Mouse (Mus musculus) forebrain, embryonic 11.5 days (tissue): ENCODE results near the gene Ddn. TPM values are rescaled to one million over a fixed set of nuclear protein-coding genes. Genes with fewer than 3 reads are reported as not detected.

Experiments used
- ATAC-seq: fragments of 200-750 bp; cut with Nextera tagmentation; replicated peaks from 2 replicates; pipeline ENCODE4 v1.8.0; 2017; ENCODE audit warnings: moderate TSS enrichment; ENCODE audit not compliant: low FRiP score
- DNase-seq: peaks from one replicate; pipeline ENCODE4 v3.0.0-alpha.2; 2017; ENCODE audit warnings: low spot score
- H3K27ac ChIP-seq: fragments of 300-500 bp; sonication (generic); 2 replicates; pipeline ENCODE4 v1.5.1; 2014; ENCODE audit warnings: low read depth, low read length
- H3K27me3 ChIP-seq: fragments of 300-500 bp; sonication (generic); 2 replicates; pipeline ENCODE4 v1.6.1; 2014; ENCODE audit warnings: mild to moderate bottlenecking, low read length, mixed read lengths; ENCODE audit not compliant: control insufficient read depth, insufficient read depth
- H3K36me3 ChIP-seq: fragments of 300-500 bp; sonication (generic); 2 replicates; pipeline ENCODE4 v1.6.1; 2014; ENCODE audit warnings: mild to moderate bottlenecking, low read length, moderate library complexity, mixed read lengths; ENCODE audit not compliant: control insufficient read depth, insufficient read depth
- H3K4me1 ChIP-seq: fragments of 300-500 bp; sonication (generic); replicated peaks from 2 replicates; pipeline ENCODE4 v1.6.1; 2014; ENCODE audit warnings: low read length, mixed read lengths; ENCODE audit not compliant: control insufficient read depth, insufficient read depth
- H3K4me2 ChIP-seq: fragments of 300-500 bp; sonication (generic); 2 replicates; pipeline ENCODE4 v1.6.1; 2014; ENCODE audit warnings: low read depth, mild to moderate bottlenecking, low read length, moderate library complexity, mixed read lengths; ENCODE audit not compliant: severe bottlenecking
- H3K4me3 ChIP-seq: fragments of 300-500 bp; sonication (generic); 2 replicates; pipeline ENCODE4 v1.5.1; 2014; ENCODE audit warnings: low read depth, low read length
- H3K9ac ChIP-seq: fragments of 300-500 bp; sonication (generic); 2 replicates; pipeline ENCODE4 v1.6.1; 2014; ENCODE audit warnings: low read length
- H3K9me3 ChIP-seq: fragments of 300-500 bp; sonication (generic); 2 replicates; pipeline ENCODE4 v1.6.1; 2016; ENCODE audit warnings: low read length, mixed read lengths; ENCODE audit not compliant: control insufficient read depth
- WGBS: fragments of 180-500 bp; shearing (Covaris S2); extraction: QIAGEN DNeasy Blood & Tissue Kit; methylation state at CpG from one replicate; pipeline ENCODE4 v1.1.7; 2014; 5-methylcytosine and 5-hydroxymethylcytosine counted together
- polyA plus RNA-seq: library from polyadenylated mRNA; unstranded; fragments of >200 nt; fragmentation: Nextera tagmentation; extraction: Ambion mirVana; gene quantifications from 2 replicates; pipeline ENCODE4 v1.2.1, GENCODE M21; 2014

The Ddn gene
- polyA plus RNA-seq, 1 experiment from 2014 or later, result not detected

GRCm38 (mm10) chr15:98806809-98807770 is 2.2 kb downstream of the Ddn start:
- Histone ChIP-seq H3K27me3 (peaks cover 79% of the 10 kb centered on the region), H3K9me3 (no peaks in the 10 kb centered on the region), H3K4me3 (peak overlapping the region; percentile 23), H3K27ac (no peak overlapping the region), H3K4me2 (peak overlapping the region; percentile 48; the same call in 1 of the 2 replicates), H3K4me1 (peaks cover 14% of the 10 kb centered on the region), H3K36me3 (no peaks in the 10 kb centered on the region), H3K9ac (no peak overlapping the region)
- no peak for ATAC-seq
- under 1% methylated on average over 56 of the region's 58 CpGs for WGBS
- DNase-seq, result peak; percentile 72

DNA sequence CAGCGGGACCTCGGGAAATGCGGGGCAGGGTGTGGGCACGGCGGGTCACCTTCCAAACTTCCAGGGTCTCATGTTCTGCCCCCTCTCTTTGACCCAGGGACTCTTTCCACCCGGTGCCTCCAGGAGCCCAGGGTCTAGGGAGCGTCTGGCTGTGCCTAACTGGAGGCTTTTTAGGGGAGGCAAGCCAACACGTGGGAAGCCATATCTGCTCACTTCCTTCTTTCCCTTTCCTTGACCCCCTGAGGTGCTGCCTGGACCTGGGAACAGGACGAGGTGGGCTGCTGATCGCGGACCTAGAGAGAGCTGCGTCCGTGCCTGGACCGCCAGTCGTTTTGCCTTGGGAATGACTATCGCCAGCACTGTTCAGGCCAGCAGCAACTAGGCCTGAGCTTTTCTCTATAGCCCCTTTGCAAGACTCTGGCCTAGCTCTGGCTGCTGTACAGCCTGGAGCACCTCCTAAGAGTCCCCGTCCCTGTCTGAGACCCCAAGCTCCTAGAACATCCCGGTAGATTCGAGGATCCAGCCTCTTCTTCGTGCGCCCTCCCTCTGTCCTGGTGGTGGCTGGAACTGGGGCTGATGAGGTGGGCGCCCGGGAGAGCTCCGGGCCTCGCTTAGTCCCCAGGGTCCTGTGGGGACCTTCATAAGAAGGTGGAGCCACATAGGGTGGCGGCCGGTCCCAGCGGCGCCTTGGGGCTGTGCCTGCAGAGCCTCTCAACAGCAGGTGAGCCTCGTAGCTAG is 3.0 kb downstream of the Ddn start:
- H3K4me1 ChIP-seq, result peaks cover 14% of the 10 kb centered on the region

GRCm38 (mm10) chr15:98805324-98806040 is 3.8 kb downstream of the Ddn start:
- no peaks in the 10 kb centered on the region for H3K36me3 ChIP-seq
- under 1% methylated on average over 64 of the region's 64 CpGs for WGBS
- H3K27me3 ChIP-seq, result peaks cover 95% of the 10 kb centered on the region
- peak overlapping the region; percentile 56 for H3K4me2 ChIP-seq
- DNase-seq, result peak; percentile 85
- no peak overlapping the region for H3K9ac ChIP-seq
- ATAC-seq, result peak; percentile 64
- H3K4me3 ChIP-seq, result peak overlapping the region; percentile 32
- H3K4me1 ChIP-seq, result peaks cover 14% of the 10 kb centered on the region
- no peak overlapping the region for H3K27ac ChIP-seq
- H3K9me3 ChIP-seq, result no peaks in the 10 kb centered on the region

More for the DNA sequence above, 3.0 kb downstream of the Ddn start:
- H3K9me3 ChIP-seq, result no peaks in the 10 kb centered on the region
- ATAC-seq (no peak), DNase-seq (peak; percentile 58)
- H3K4me3 ChIP-seq, result peak overlapping the region; percentile 11; the same call in 1 of the 2 replicates
- no peak overlapping the region for H3K27ac ChIP-seq
- WGBS, result 2% methylated on average over 30 of the region's 30 CpGs
- H3K27me3 ChIP-seq, result peaks cover 87% of the 10 kb centered on the region
- no peak overlapping the region for H3K9ac ChIP-seq
- H3K36me3 ChIP-seq, result no peaks in the 10 kb centered on the region
- peak overlapping the region; percentile 2; the same call in 1 of the 2 replicates for H3K4me2 ChIP-seq

- Histone ChIP-seq H3K4me1 (peaks cover 14% of the 10 kb centered on the region), H3K9ac (no peak overlapping the region), H3K27ac (no peak overlapping the region), H3K27me3 (peaks cover 99% of the 10 kb centered on the region), H3K36me3 (no peaks in the 10 kb centered on the region), H3K9me3 (no peaks in the 10 kb centered on the region), H3K4me3 (0 out of 2 replicates have a peak overlapping the region, but pooled peaks have one; percentile 5), H3K4me2 (no peak overlapping the region)
- under 1% methylated on average over 32 of the region's 32 CpGs for WGBS
- ATAC-seq, result no peak
- peak; percentile 94 for DNase-seq
Observed at GRCm38 (mm10) chr15:98804054-98804453, 5.2 kb downstream of the Ddn start.

- H3K36me3 ChIP-seq, result no peaks in the 10 kb centered on the region
- DNase-seq, result no peak
- WGBS, result 2% methylated on average over 8 of the region's 8 CpGs
- H3K9ac ChIP-seq, result no peak overlapping the region
- H3K27me3 ChIP-seq, result peaks cover 97% of the 10 kb centered on the region
- H3K27ac ChIP-seq, result no peak overlapping the region
- no peak overlapping the region for H3K4me2 ChIP-seq
- H3K4me1 ChIP-seq, result peaks cover 20% of the 10 kb centered on the region
- no peaks in the 10 kb centered on the region for H3K9me3 ChIP-seq
- ATAC-seq, result no peak
- H3K4me3 ChIP-seq, result no peak overlapping the region
Observed at GRCm38 (mm10) chr15:98802926-98803325, 6.4 kb downstream of the Ddn start.

GRCm38 (mm10) chr15:98799396-98799795 is 9.9 kb downstream of the Ddn start:
- H3K4me2 ChIP-seq, result no peak overlapping the region
- H3K27me3 ChIP-seq, result peaks cover 91% of the 10 kb centered on the region
- H3K9me3 ChIP-seq, result no peaks in the 10 kb centered on the region
- no peak overlapping the region for H3K4me3 ChIP-seq
- DNase-seq (peak; percentile 92), ATAC-seq (no peak)
- WGBS, result 13% methylated on average over 12 of the region's 12 CpGs
- no peak overlapping the region for H3K27ac ChIP-seq
- H3K36me3 ChIP-seq, result no peaks in the 10 kb centered on the region
- H3K4me1 ChIP-seq, result peaks cover 24% of the 10 kb centered on the region
- no peak overlapping the region for H3K9ac ChIP-seq

GRCm38 (mm10) chr15:98798903-98799302 is 10.4 kb downstream of the Ddn start:
- Histone ChIP-seq H3K27ac (no peak overlapping the region), H3K4me1 (peaks cover 24% of the 10 kb centered on the region)

More at GRCm38 (mm10) chr15:98798903-98799302, 10.4 kb downstream of the Ddn start:
- peaks cover 91% of the 10 kb centered on the region for H3K27me3 ChIP-seq
- ATAC-seq (no peak), DNase-seq (no peak)
- no peaks in the 10 kb centered on the region for H3K9me3 ChIP-seq
- H3K4me3 ChIP-seq, result no peak overlapping the region
- no peak overlapping the region for H3K4me2 ChIP-seq
- 50% methylated on average over 3 of the region's 3 CpGs for WGBS
- no peak overlapping the region for H3K9ac ChIP-seq
- no peaks in the 10 kb centered on the region for H3K36me3 ChIP-seq
